Mouse (Mus musculus) hindbrain, embryonic 11.5 days (tissue): ENCODE measurements at regions not wholly inside any gene's neighbourhood (a gene's known extent, or its start where the extent isn't known, plus 50 kb on each side); places are given as distances from the start of the nearest gene placed in this dataset.

Experiments
- ATAC-seq: fragments of 200-750 bp; cut with Nextera tagmentation; 2 replicates; pipeline ENCODE4 v1.8.0; 2017; ENCODE audit warnings: mild to moderate bottlenecking, moderate TSS enrichment, moderate library complexity; ENCODE audit not compliant: low FRiP score
- DNase-seq: peaks from one replicate; pipeline ENCODE4 v3.0.0-alpha.2; 2015; ENCODE audit warnings: low spot score
- H3K27ac ChIP-seq: fragments of 300-500 bp; sonication (generic); 2 replicates; pipeline ENCODE4 v1.5.1; 2014; ENCODE audit warnings: mild to moderate bottlenecking, low read depth, low read length
- H3K27me3 ChIP-seq: fragments of 300-500 bp; sonication (generic); 2 replicates; pipeline ENCODE4 v1.6.1; 2014; ENCODE audit warnings: mild to moderate bottlenecking, low read length, moderate library complexity, mixed read lengths; ENCODE audit not compliant: control insufficient read depth, insufficient read depth
- H3K36me3 ChIP-seq: fragments of 300-500 bp; sonication (generic); 2 replicates; pipeline ENCODE4 v1.6.1; 2014; ENCODE audit warnings: mild to moderate bottlenecking, low read length, moderate library complexity, mixed read lengths; ENCODE audit not compliant: control insufficient read depth, insufficient read depth
- H3K4me1 ChIP-seq: fragments of 300-500 bp; sonication (generic); replicated peaks from 2 replicates; pipeline ENCODE4 v1.6.1; 2014; ENCODE audit warnings: low read length, mixed read lengths; ENCODE audit not compliant: control insufficient read depth, insufficient read depth
- H3K4me2 ChIP-seq: fragments of 300-500 bp; sonication (generic); replicated peaks from 2 replicates; pipeline ENCODE4 v1.6.1; 2014; ENCODE audit warnings: mild to moderate bottlenecking, low read depth, low read length
- H3K4me3 ChIP-seq: fragments of 300-500 bp; sonication (generic); 2 replicates; pipeline ENCODE4 v1.5.1; 2014; ENCODE audit warnings: low read depth, low read length
- H3K9ac ChIP-seq: fragments of 300-500 bp; sonication (generic); 2 replicates; pipeline ENCODE4 v1.6.1; 2014; ENCODE audit warnings: low read depth, low read length
- H3K9me3 ChIP-seq: fragments of 300-500 bp; sonication (generic); 2 replicates; pipeline ENCODE4 v1.6.1; 2016; ENCODE audit warnings: low read length; ENCODE audit not compliant: control insufficient read depth
- WGBS: fragments of 180-500 bp; shearing (Covaris S2); extraction: QIAGEN DNeasy Blood & Tissue Kit; methylation state at CpG from one replicate; pipeline ENCODE4 v1.1.7; 2014; 5-methylcytosine and 5-hydroxymethylcytosine counted together

GRCm38 (mm10) chr14:9338220-9338619 lies 672.2 kb upstream of the 4930452B06Rik start:
- Histone ChIP-seq H3K27me3 (no peaks in the 10 kb centered on the region), H3K27ac (no peak overlapping the region), H3K9me3 (no peaks in the 10 kb centered on the region), H3K4me2 (no peak overlapping the region), H3K9ac (no peak overlapping the region), H3K4me3 (no peak overlapping the region), H3K4me1 (no peaks in the 10 kb centered on the region), H3K36me3 (no peaks in the 10 kb centered on the region)
- DNase-seq (no peak), ATAC-seq (no peak)
- 89% methylated on average over 3 of the region's 3 CpGs for WGBS

- Histone ChIP-seq H3K4me3 (no peak overlapping the region), H3K27me3 (no peaks in the 10 kb centered on the region), H3K36me3 (no peaks in the 10 kb centered on the region), H3K27ac (no peak overlapping the region), H3K4me2 (no peak overlapping the region), H3K9me3 (no peaks in the 10 kb centered on the region), H3K9ac (no peak overlapping the region), H3K4me1 (no peaks in the 10 kb centered on the region)
- 64% methylated on average over 3 of the region's 3 CpGs for WGBS
- DNase-seq (peak; percentile 19), ATAC-seq (peak; percentile 47; the same call in 1 of the 2 replicates)
These were observed 671.1 kb upstream of the 4930452B06Rik start for GRCm38 (mm10) chr14:9337107-9337506.

GRCm38 (mm10) chr14:9331593-9331992 lies 665.6 kb upstream of the 4930452B06Rik start:
- Histone ChIP-seq H3K36me3 (no peaks in the 10 kb centered on the region), H3K9me3 (no peaks in the 10 kb centered on the region), H3K4me1 (no peaks in the 10 kb centered on the region), H3K9ac (no peak overlapping the region), H3K4me3 (no peak overlapping the region), H3K27me3 (no peaks in the 10 kb centered on the region), H3K4me2 (no peak overlapping the region), H3K27ac (no peak overlapping the region)
- no peak for ATAC-seq
- WGBS, result 28% methylated on average over 3 of the region's 3 CpGs
- DNase-seq, result no peak

- no peaks in the 10 kb centered on the region for H3K9me3 ChIP-seq
- H3K27me3 ChIP-seq, result no peaks in the 10 kb centered on the region
- ATAC-seq (no peak), DNase-seq (peak; percentile 17)
- H3K9ac ChIP-seq, result no peak overlapping the region
- no peak overlapping the region for H3K27ac ChIP-seq
- no peak overlapping the region for H3K4me2 ChIP-seq
- no peak overlapping the region for H3K4me3 ChIP-seq
- no peaks in the 10 kb centered on the region for H3K36me3 ChIP-seq
- H3K4me1 ChIP-seq, result no peaks in the 10 kb centered on the region
These were observed 664.7 kb upstream of the 4930452B06Rik start for GRCm38 (mm10) chr14:9330767-9331166.

- Histone ChIP-seq H3K36me3 (no peaks in the 10 kb centered on the region), H3K4me2 (no peak overlapping the region), H3K27me3 (no peaks in the 10 kb centered on the region), H3K4me1 (no peaks in the 10 kb centered on the region), H3K9me3 (no peaks in the 10 kb centered on the region), H3K4me3 (no peak overlapping the region), H3K9ac (no peak overlapping the region), H3K27ac (peak overlapping the region; percentile 34; the same call in 1 of the 2 replicates)
- WGBS, result 69% methylated on average over 12 of the region's 12 CpGs
- DNase-seq, result peak; percentile 52
- peak; percentile 88 for ATAC-seq
These were observed 663.9 kb upstream of the 4930452B06Rik start for GRCm38 (mm10) chr14:9329839-9330485.

GRCm38 (mm10) chr14:9327344-9327743 lies 661.3 kb upstream of the 4930452B06Rik start:
- Histone ChIP-seq H3K4me2 (no peak overlapping the region), H3K27me3 (no peaks in the 10 kb centered on the region), H3K9ac (no peak overlapping the region), H3K9me3 (no peaks in the 10 kb centered on the region), H3K4me3 (no peak overlapping the region), H3K36me3 (no peaks in the 10 kb centered on the region), H3K4me1 (no peaks in the 10 kb centered on the region), H3K27ac (no peak overlapping the region)
- WGBS, result 68% methylated on average over 1 of the region's 1 CpGs
- ATAC-seq (no peak), DNase-seq (no peak)

GRCm38 (mm10) chr14:9319842-9320241 lies 653.8 kb upstream of the 4930452B06Rik start:
- ATAC-seq (no peak), DNase-seq (no peak)
- no peak overlapping the region for H3K27ac ChIP-seq
- H3K9me3 ChIP-seq, result no peaks in the 10 kb centered on the region
- no peak overlapping the region for H3K9ac ChIP-seq
- no peak overlapping the region for H3K4me2 ChIP-seq
- 79% methylated on average over 4 of the region's 4 CpGs for WGBS
- no peaks in the 10 kb centered on the region for H3K4me1 ChIP-seq
- no peaks in the 10 kb centered on the region for H3K27me3 ChIP-seq
- H3K4me3 ChIP-seq, result no peak overlapping the region
- no peaks in the 10 kb centered on the region for H3K36me3 ChIP-seq

GRCm38 (mm10) chr14:9318796-9319465 lies 652.9 kb upstream of the 4930452B06Rik start:
- no peaks in the 10 kb centered on the region for H3K36me3 ChIP-seq
- H3K4me2 ChIP-seq, result no peak overlapping the region
- H3K4me3 ChIP-seq, result no peak overlapping the region
- H3K9ac ChIP-seq, result no peak overlapping the region
- H3K27me3 ChIP-seq, result no peaks in the 10 kb centered on the region
- DNase-seq, result no peak
- ATAC-seq, result no peak
- no peaks in the 10 kb centered on the region for H3K9me3 ChIP-seq
- H3K4me1 ChIP-seq, result no peaks in the 10 kb centered on the region
- WGBS, result 76% methylated on average over 2 of the region's 2 CpGs
- H3K27ac ChIP-seq, result no peak overlapping the region

GRCm38 (mm10) chr14:9315224-9315623 lies 649.2 kb upstream of the 4930452B06Rik start:
- H3K27me3 ChIP-seq, result no peaks in the 10 kb centered on the region
- 78% methylated on average over 3 of the region's 3 CpGs for WGBS
- ATAC-seq (no peak), DNase-seq (no peak)
- no peaks in the 10 kb centered on the region for H3K36me3 ChIP-seq
- H3K9ac ChIP-seq, result no peak overlapping the region
- no peak overlapping the region for H3K4me3 ChIP-seq
- no peak overlapping the region for H3K4me2 ChIP-seq
- no peaks in the 10 kb centered on the region for H3K9me3 ChIP-seq
- no peak overlapping the region for H3K27ac ChIP-seq
- no peaks in the 10 kb centered on the region for H3K4me1 ChIP-seq
